Mouse (Mus musculus): Measurements from ENCODE around the gene Hormad1. TPM values are rescaled to one million over a fixed set of nuclear protein-coding genes. Genes with fewer than 3 reads are reported as not detected.
"Not testable (repeated sequence)": the region's sequence is repeated elsewhere in the genome, so short reads cannot be mapped to it uniquely, and the experiment has no call there.

The Hormad1 gene
- polyA plus RNA-seq, 1 experiment from 2014 or later = not detected

DNA sequence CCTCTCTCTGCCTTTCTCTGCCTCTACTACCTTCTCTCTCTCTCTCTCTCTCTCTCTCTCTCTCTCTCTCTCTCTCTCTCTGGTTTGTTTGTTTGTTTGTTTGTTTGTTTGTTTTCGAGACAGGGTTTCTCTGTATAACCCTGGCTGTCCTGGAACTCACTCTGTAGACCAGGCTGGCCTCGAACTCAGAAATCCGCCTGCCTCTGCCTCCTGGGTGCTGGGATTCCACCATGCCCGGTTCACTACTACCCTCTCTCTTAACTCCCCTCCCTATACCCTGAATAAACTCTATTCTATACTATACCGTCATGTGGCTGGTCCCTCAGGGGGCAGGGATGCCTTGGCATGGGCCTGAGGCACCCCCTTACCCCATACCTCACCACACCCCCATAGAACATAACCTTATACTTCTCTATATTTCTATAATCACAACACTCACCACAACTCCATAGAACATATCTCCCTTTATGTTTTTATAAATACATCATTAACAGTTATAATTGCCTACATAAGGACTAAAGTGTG lies 64.6 kb downstream of the Hormad1 start:
- not testable (repeated sequence) for H3K27me3 ChIP-seq (ENCODE audit: control insufficient read depth, insufficient read depth, low read length); H3K4me1 ChIP-seq (ENCODE audit: control insufficient read depth, insufficient read depth, low read length); ATAC-seq (ENCODE audit: insufficient read depth, low FRiP score); H3K9me3 ChIP-seq (replicated peaks; ENCODE audit: control insufficient read depth, low read length)
- H3K4me2 ChIP-seq (ENCODE audit: low read depth, low read length) = peak overlapping the region; percentile 61
- peak overlapping the region; percentile 78 for H3K4me3 ChIP-seq (replicated peaks; ENCODE audit: low read length)
- peak overlapping the region; percentile 56 for H3K9ac ChIP-seq (ENCODE audit: low read length)
- peak overlapping the region; percentile 80 for H3K27ac ChIP-seq (ENCODE audit: low read length)
- WGBS = 67% methylated on average over 5 of the region's 5 CpGs
- peaks cover 21% of the 10 kb centered on the region for H3K36me3 ChIP-seq (ENCODE audit: control insufficient read depth, insufficient read depth, low read length)

DNA sequence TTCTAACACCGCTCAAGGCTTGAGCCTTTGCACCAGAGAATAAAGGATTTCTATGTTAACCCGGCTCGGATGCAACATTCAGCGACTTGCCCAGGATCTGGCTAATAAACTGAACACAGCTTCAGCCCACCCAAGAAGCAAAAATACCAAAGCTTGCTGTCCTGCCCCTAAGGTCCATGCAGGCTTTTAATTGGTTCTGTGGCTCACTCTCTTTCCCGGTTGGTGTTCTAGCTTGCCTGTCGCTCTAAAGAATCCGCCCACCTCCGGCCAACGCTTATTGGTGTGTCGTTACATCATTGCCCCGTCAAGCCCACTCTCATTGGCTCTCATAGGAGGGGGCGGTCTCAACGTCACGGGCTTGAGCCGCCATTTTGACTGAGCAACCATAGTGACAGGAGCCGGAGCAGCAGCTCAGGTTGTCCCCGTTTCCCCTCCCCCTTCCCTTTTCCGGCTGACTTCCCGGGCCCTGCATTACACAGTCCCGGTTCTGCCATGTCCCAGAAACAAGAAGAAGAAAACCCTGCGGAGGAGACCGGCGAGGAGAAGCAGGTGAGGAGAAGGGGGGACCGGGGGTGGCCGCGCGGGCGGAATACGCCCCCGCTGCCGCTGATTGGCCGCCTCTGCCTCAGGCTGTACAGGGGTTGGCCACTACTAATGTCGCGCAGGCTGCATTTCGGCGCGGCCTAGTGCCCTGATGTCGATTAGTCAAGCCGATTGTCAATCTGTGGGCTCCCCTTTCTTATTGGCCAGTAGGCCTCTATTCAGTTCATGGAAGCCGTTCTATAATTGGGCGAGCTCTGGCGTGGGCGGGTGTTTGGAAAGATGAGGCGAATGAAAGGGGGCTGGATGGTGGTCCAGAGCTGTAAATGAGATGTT lies 65.4 kb downstream of the Hormad1 start, which contains the start of gene Ensa:
TSS of gene Ensa (plus strand) at position 366 of the 876 bp plus-strand sequence.
- peak within 1 kb of the TSS; percentile 78 for H3K4me3 ChIP-seq (replicated peaks; ENCODE audit: low read length)
- H3K27me3 ChIP-seq (ENCODE audit: control insufficient read depth, insufficient read depth, low read length) = no peaks in the 10 kb centered on the region
- H3K27ac ChIP-seq (ENCODE audit: low read length) = peak within 1 kb of the TSS; percentile 90
- H3K4me2 ChIP-seq (ENCODE audit: low read depth, low read length) = peak within 1 kb of the TSS; percentile 72
- ATAC-seq (ENCODE audit: insufficient read depth, low FRiP score) = peak; percentile 98
- H3K36me3 ChIP-seq (ENCODE audit: control insufficient read depth, insufficient read depth, low read length) = peaks cover 15% of the 10 kb centered on the region
- peak within 1 kb of the TSS; percentile 84 for H3K9ac ChIP-seq (ENCODE audit: low read length)
- H3K9me3 ChIP-seq (replicated peaks; ENCODE audit: control insufficient read depth, low read length) = no peaks in the 10 kb centered on the region
- peaks cover 8% of the 10 kb centered on the region for H3K4me1 ChIP-seq (ENCODE audit: control insufficient read depth, insufficient read depth, low read length)
- under 1% methylated on average over 44 of the region's 44 CpGs for WGBS

- WGBS = 83% methylated on average over 5 of the region's 5 CpGs
- ATAC-seq (ENCODE audit: insufficient read depth, low FRiP score) = no peak
- H3K9me3 ChIP-seq (replicated peaks; ENCODE audit: control insufficient read depth, low read length) = no peaks in the 10 kb centered on the region
- peaks cover 8% of the 10 kb centered on the region for H3K4me1 ChIP-seq (ENCODE audit: control insufficient read depth, insufficient read depth, low read length)
- no peaks in the 10 kb centered on the region for H3K27me3 ChIP-seq (ENCODE audit: control insufficient read depth, insufficient read depth, low read length)
- peaks cover 15% of the 10 kb centered on the region for H3K36me3 ChIP-seq (ENCODE audit: control insufficient read depth, insufficient read depth, low read length)
- no peak overlapping the region for H3K4me3 ChIP-seq (replicated peaks; ENCODE audit: low read length)
- H3K9ac ChIP-seq (ENCODE audit: low read length) = no peak overlapping the region
- no peak overlapping the region for H3K27ac ChIP-seq (ENCODE audit: low read length)
- no peak overlapping the region for H3K4me2 ChIP-seq (ENCODE audit: low read depth, low read length)
Observed at GRCm38 (mm10) chr3:95627763-95628162, 68.3 kb downstream of the Hormad1 start.

GRCm38 (mm10) chr3:95629755-95630154 lies 70.3 kb downstream of the Hormad1 start:
- 81% methylated on average over 4 of the region's 4 CpGs for WGBS
- peaks cover 15% of the 10 kb centered on the region for H3K36me3 ChIP-seq (ENCODE audit: control insufficient read depth, insufficient read depth, low read length)
- H3K27ac ChIP-seq (ENCODE audit: low read length) = no peak overlapping the region
- no peak overlapping the region for H3K4me3 ChIP-seq (replicated peaks; ENCODE audit: low read length)
- H3K9ac ChIP-seq (ENCODE audit: low read length) = no peak overlapping the region
- H3K4me1 ChIP-seq (ENCODE audit: control insufficient read depth, insufficient read depth, low read length) = peaks cover 8% of the 10 kb centered on the region
- no peak for ATAC-seq (ENCODE audit: insufficient read depth, low FRiP score)
- H3K9me3 ChIP-seq (replicated peaks; ENCODE audit: control insufficient read depth, low read length) = no peaks in the 10 kb centered on the region
- no peak overlapping the region for H3K4me2 ChIP-seq (ENCODE audit: low read depth, low read length)
- no peaks in the 10 kb centered on the region for H3K27me3 ChIP-seq (ENCODE audit: control insufficient read depth, insufficient read depth, low read length)

GRCm38 (mm10) chr3:95630856-95631255 lies 71.4 kb downstream of the Hormad1 start:
- Histone ChIP-seq H3K4me1 (ENCODE audit: control insufficient read depth, insufficient read depth, low read length) (peaks cover 5% of the 10 kb centered on the region), H3K27me3 (ENCODE audit: control insufficient read depth, insufficient read depth, low read length) (no peaks in the 10 kb centered on the region), H3K9me3 (replicated peaks; ENCODE audit: control insufficient read depth, low read length) (no peaks in the 10 kb centered on the region), H3K4me3 (replicated peaks; ENCODE audit: low read length) (no peak overlapping the region), H3K9ac (ENCODE audit: low read length) (no peak overlapping the region), H3K27ac (ENCODE audit: low read length) (no peak overlapping the region), H3K4me2 (ENCODE audit: low read depth, low read length) (no peak overlapping the region), H3K36me3 (ENCODE audit: control insufficient read depth, insufficient read depth, low read length) (peaks cover 15% of the 10 kb centered on the region)
- 75% methylated on average over 3 of the region's 3 CpGs for WGBS
- ATAC-seq (ENCODE audit: insufficient read depth, low FRiP score) = no peak

GRCm38 (mm10) chr3:95631304-95631703 lies 71.8 kb downstream of the Hormad1 start:
- no peak overlapping the region for H3K27ac ChIP-seq (ENCODE audit: low read length)
- no peak overlapping the region for H3K9ac ChIP-seq (ENCODE audit: low read length)
- H3K4me2 ChIP-seq (ENCODE audit: low read depth, low read length) = no peak overlapping the region
- H3K27me3 ChIP-seq (ENCODE audit: control insufficient read depth, insufficient read depth, low read length) = no peaks in the 10 kb centered on the region
- H3K36me3 ChIP-seq (ENCODE audit: control insufficient read depth, insufficient read depth, low read length) = peaks cover 15% of the 10 kb centered on the region
- peaks cover under 1% of the 10 kb centered on the region for H3K4me1 ChIP-seq (ENCODE audit: control insufficient read depth, insufficient read depth, low read length)
- no peaks in the 10 kb centered on the region for H3K9me3 ChIP-seq (replicated peaks; ENCODE audit: control insufficient read depth, low read length)
- no peak overlapping the region for H3K4me3 ChIP-seq (replicated peaks; ENCODE audit: low read length)
- 71% methylated on average over 6 of the region's 6 CpGs for WGBS
- ATAC-seq (ENCODE audit: insufficient read depth, low FRiP score) = no peak

GRCm38 (mm10) chr3:95632648-95633588 lies 73.4 kb downstream of the Hormad1 start:
- Histone ChIP-seq H3K27ac (ENCODE audit: low read length) (no peak overlapping the region), H3K9ac (ENCODE audit: low read length) (no peak overlapping the region), H3K36me3 (ENCODE audit: control insufficient read depth, insufficient read depth, low read length) (peaks cover 7% of the 10 kb centered on the region), H3K27me3 (ENCODE audit: control insufficient read depth, insufficient read depth, low read length) (no peaks in the 10 kb centered on the region), H3K4me2 (ENCODE audit: low read depth, low read length) (no peak overlapping the region), H3K4me3 (replicated peaks; ENCODE audit: low read length) (no peak overlapping the region), H3K4me1 (ENCODE audit: control insufficient read depth, insufficient read depth, low read length) (no peaks in the 10 kb centered on the region), H3K9me3 (replicated peaks; ENCODE audit: control insufficient read depth, low read length) (no peaks in the 10 kb centered on the region)
- WGBS = 62% methylated on average over 12 of the region's 12 CpGs
- ATAC-seq (ENCODE audit: insufficient read depth, low FRiP score) = no peak

GRCm38 (mm10) chr3:95635636-95636035 lies 76.2 kb downstream of the Hormad1 start:
- no peaks in the 10 kb centered on the region for H3K9me3 ChIP-seq (replicated peaks; ENCODE audit: control insufficient read depth, low read length)
- H3K27me3 ChIP-seq (ENCODE audit: control insufficient read depth, insufficient read depth, low read length) = no peaks in the 10 kb centered on the region
- H3K4me1 ChIP-seq (ENCODE audit: control insufficient read depth, insufficient read depth, low read length) = no peaks in the 10 kb centered on the region
- no peak overlapping the region for H3K4me3 ChIP-seq (replicated peaks; ENCODE audit: low read length)
- ATAC-seq (ENCODE audit: insufficient read depth, low FRiP score) = no peak
- H3K9ac ChIP-seq (ENCODE audit: low read length) = no peak overlapping the region
- 60% methylated on average over 4 of the region's 4 CpGs for WGBS
- H3K4me2 ChIP-seq (ENCODE audit: low read depth, low read length) = no peak overlapping the region
- peak overlapping the region; percentile 19; the same call in 1 of the 2 replicates for H3K27ac ChIP-seq (ENCODE audit: low read length)
- H3K36me3 ChIP-seq (ENCODE audit: control insufficient read depth, insufficient read depth, low read length) = peaks cover 2% of the 10 kb centered on the region

Measured in stomach, embryonic 16.5 days (tissue).